Mouse (Mus musculus) spleen, adult 2 months (tissue): Measurements from ENCODE around the gene Acp5. TPM values are rescaled to one million over a fixed set of nuclear protein-coding genes. Genes with fewer than 3 reads are reported as not detected.

Experiments used
- DNase-seq, 2 experiments: peaks; one replicate each; pipeline versions ENCODE4 v3.0.0 to v3.0.0-alpha.2; 2012 to 2021; ENCODE audit warnings: low spot score in 2 of 2, low read depth in 1 of 2
- H3K27ac ChIP-seq: fragments of 200-500 bp; 2 replicates; pipeline ENCODE4 v1.5.1; 2012; ENCODE audit warnings: low read length, inconsistent platforms; ENCODE audit not compliant: insufficient read depth
- H3K27me3 ChIP-seq: fragments of 200-500 bp; 2 replicates; pipeline ENCODE4 v1.6.1; 2012; ENCODE audit warnings: mild to moderate bottlenecking, moderate library complexity, low read length, inconsistent platforms; ENCODE audit not compliant: control insufficient read depth, insufficient read depth
- H3K36me3 ChIP-seq: fragments of 200-500 bp; 2 replicates; pipeline ENCODE4 v1.6.1; 2012; ENCODE audit warnings: mild to moderate bottlenecking, low read length, inconsistent platforms; ENCODE audit not compliant: control insufficient read depth, insufficient read depth
- H3K4me1 ChIP-seq: fragments of 200-500 bp; 2 replicates; pipeline ENCODE4 v1.6.1; 2011; ENCODE audit warnings: inconsistent platforms; ENCODE audit not compliant: control insufficient read depth, insufficient read depth, insufficient read length
- H3K4me3 ChIP-seq: fragments of 200-500 bp; 2 replicates; pipeline ENCODE4 v1.5.1; 2011; ENCODE audit warnings: mild to moderate bottlenecking, inconsistent platforms; ENCODE audit not compliant: insufficient read depth, insufficient read length; ENCODE audit errors: extremely low read depth
- CTCF ChIP-seq: fragments of 200-500 bp; IDR thresholded peaks from 2 replicates; pipeline ENCODE4 v1.5.1; 2011; ENCODE audit warnings: mild to moderate bottlenecking, inconsistent platforms; ENCODE audit not compliant: insufficient read depth, insufficient read length, insufficient replicate concordance; ENCODE audit errors: extremely low read depth
- POLR2A ChIP-seq: fragments of 200-500 bp; IDR thresholded peaks from 2 replicates; pipeline ENCODE4 v1.6.1; 2011; ENCODE audit warnings: low read depth, low read length, inconsistent platforms
- WGBS: fragments of 180-500 bp; shearing (Covaris S2); methylation state at CpG from one replicate; pipeline ENCODE4 v1.1.7; 2018; 5-methylcytosine and 5-hydroxymethylcytosine counted together
- polyA plus RNA-seq: library from polyadenylated mRNA; depleted of rRNA; stranded (reverse); fragments of >200 nt; gene quantifications from 2 replicates; pipeline ENCODE4 v1.2.3, GENCODE M21; 2012; rRNA removed

Acp5 gene
- 309 and 340 TPM in 2 replicates for polyA plus RNA-seq

DNA sequence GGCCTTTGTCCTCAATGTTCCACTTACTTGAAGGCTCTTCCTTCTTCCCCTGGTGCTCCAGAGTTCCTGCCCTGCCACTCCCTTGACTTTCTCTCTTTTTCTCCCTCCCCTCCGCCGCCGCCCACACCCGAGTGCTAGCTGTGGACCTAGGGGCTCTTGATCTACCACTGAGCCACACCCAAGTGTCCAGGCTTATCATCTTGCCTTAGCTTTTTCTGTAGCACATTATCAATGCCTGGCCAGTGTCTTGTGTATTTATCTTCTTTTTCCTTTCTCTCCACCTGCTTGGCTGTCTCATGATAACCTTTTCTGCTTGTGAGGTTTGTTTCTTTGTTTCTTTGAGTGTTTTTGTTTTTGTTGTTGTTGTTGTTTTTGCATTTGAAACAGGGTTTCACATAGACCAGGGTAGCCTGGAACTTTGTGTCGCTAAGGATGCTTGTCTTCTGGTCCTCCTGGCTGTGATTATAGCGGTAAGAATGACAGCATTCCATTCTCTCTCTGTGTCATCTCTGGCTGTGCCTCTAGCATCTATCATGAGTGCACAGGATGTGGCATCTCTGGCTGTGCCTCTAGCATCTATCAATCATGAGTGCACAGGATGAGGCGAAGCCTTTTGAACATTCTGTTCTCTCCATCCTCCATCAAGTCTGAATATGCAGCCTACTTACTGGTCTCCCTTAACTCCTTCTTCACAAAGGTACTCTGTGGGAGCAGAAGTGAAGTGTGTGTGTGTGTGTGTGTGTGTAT, at the start of gene Acp5:
Gene Acp5, minus strand, starts transcription at position 68 of the 747 bp plus-strand sequence.
- no peaks in the 10 kb centered on the region for H3K27me3 ChIP-seq
- DNase-seq: no peak
- H3K4me1 ChIP-seq: peaks cover 16% of the 10 kb centered on the region; the same call in 1 of the 2 replicates
- no peak within 1 kb of the TSS; the same call in 1 of the 2 replicates for H3K4me3 ChIP-seq
- no peaks in the 10 kb centered on the region for H3K36me3 ChIP-seq
- no peak for TF ChIP-seq POLR2A
- TF ChIP-seq CTCF: no peak
- H3K27ac ChIP-seq: peak within 1 kb of the TSS; percentile 77
- 62% methylated on average over 7 of the region's 7 CpGs for WGBS

- H3K4me3 ChIP-seq: no peak overlapping the region
- no peaks in the 10 kb centered on the region for H3K36me3 ChIP-seq
- no peak overlapping the region for H3K27ac ChIP-seq
- TF ChIP-seq CTCF (no peak), POLR2A (no peak)
- no peak for DNase-seq
- no peaks in the 10 kb centered on the region for H3K27me3 ChIP-seq
- WGBS: 80% methylated on average over 4 of the region's 4 CpGs
- no peaks in the 10 kb centered on the region for H3K4me1 ChIP-seq
These were observed 36.8 kb upstream of the Acp5 start for GRCm38 (mm10) chr9:22172318-22172717.

- peaks cover 2% of the 10 kb centered on the region; the same call in 1 of the 2 replicates for H3K27me3 ChIP-seq
- DNase-seq: no peak
- no peaks in the 10 kb centered on the region for H3K4me1 ChIP-seq
- no peaks in the 10 kb centered on the region for H3K36me3 ChIP-seq
- no peak overlapping the region for H3K4me3 ChIP-seq
- TF ChIP-seq POLR2A (no peak), CTCF (no peak)
- WGBS: 94% methylated on average over 11 of the region's 11 CpGs
- H3K27ac ChIP-seq: no peak overlapping the region
These were observed 33.8 kb upstream of the Acp5 start for GRCm38 (mm10) chr9:22169327-22169726.

GRCm38 (mm10) chr9:22167751-22168150, 32.2 kb upstream of the Acp5 start:
- H3K4me3 ChIP-seq: no peak overlapping the region
- H3K36me3 ChIP-seq: no peaks in the 10 kb centered on the region
- H3K27ac ChIP-seq: no peak overlapping the region
- 89% methylated on average over 4 of the region's 4 CpGs for WGBS
- peaks cover 2% of the 10 kb centered on the region; the same call in 1 of the 2 replicates for H3K27me3 ChIP-seq
- H3K4me1 ChIP-seq: no peaks in the 10 kb centered on the region
- no peak for TF ChIP-seq POLR2A
- TF ChIP-seq CTCF: no peak
- no peak for DNase-seq

DNA sequence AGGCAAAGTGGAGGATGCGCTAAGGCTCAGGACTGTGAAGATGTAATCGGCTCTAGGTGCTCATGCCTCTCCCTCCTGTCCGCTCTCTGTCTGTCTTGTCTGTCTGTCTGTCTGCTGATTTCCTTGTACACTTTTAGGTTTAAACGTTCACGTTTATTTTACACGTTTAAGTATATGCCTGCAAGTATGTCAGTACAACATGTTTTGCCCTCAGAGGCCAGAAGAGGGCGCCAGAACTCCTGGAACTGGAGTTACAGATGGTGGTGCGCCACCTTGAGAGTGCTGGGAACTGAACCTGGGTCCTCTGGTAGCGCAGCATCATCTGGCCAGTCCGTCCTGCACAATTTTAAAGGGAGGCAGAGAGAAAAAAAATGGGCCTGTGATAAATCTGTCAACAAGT, 31.2 kb upstream of the Acp5 start:
- Histone ChIP-seq H3K4me1 (no peaks in the 10 kb centered on the region), H3K4me3 (no peak overlapping the region), H3K27ac (no peak overlapping the region), H3K36me3 (no peaks in the 10 kb centered on the region), H3K27me3 (peaks cover 2% of the 10 kb centered on the region; the same call in 1 of the 2 replicates)
- 91% methylated on average over 10 of the region's 10 CpGs for WGBS
- no peak for DNase-seq
- no peak for TF ChIP-seq POLR2A
- TF ChIP-seq CTCF: no peak

GRCm38 (mm10) chr9:22165964-22166363, 30.5 kb upstream of the Acp5 start:
- H3K4me1 ChIP-seq: no peaks in the 10 kb centered on the region
- H3K36me3 ChIP-seq: no peaks in the 10 kb centered on the region
- H3K27me3 ChIP-seq: peaks cover 2% of the 10 kb centered on the region; the same call in 1 of the 2 replicates
- H3K4me3 ChIP-seq: no peak overlapping the region
- WGBS: 54% methylated on average over 6 of the region's 6 CpGs
- TF ChIP-seq CTCF (no peak), POLR2A (no peak)
- DNase-seq: no peak
- H3K27ac ChIP-seq: no peak overlapping the region
